Mouse (Mus musculus) heart, postnatal 14 days (tissue): Measurements from ENCODE around the gene Gm20388. TPM values are rescaled to one million over a fixed set of nuclear protein-coding genes. Genes with fewer than 3 reads are reported as not detected.

Experiments used
- DNase-seq, 2 experiments: peaks; one replicate each; pipeline ENCODE4 v3.0.0; 2021 to 2022
- intact Hi-C: fragments of 180-260 bp; cut with DNase I; formaldehyde crosslinking; loops from one replicate; pipeline ENCODE4 v1.15.1; 2025
- total RNA-seq, 2 experiments: library from RNA; stranded (reverse); gene quantifications; 2 replicates each; pipeline ENCODE4 v1.2.3; 2021

Gene Gm20388
- total RNA-seq, 2 experiments from 2014 or later: 0.24 TPM; not detected in 1

DNA sequence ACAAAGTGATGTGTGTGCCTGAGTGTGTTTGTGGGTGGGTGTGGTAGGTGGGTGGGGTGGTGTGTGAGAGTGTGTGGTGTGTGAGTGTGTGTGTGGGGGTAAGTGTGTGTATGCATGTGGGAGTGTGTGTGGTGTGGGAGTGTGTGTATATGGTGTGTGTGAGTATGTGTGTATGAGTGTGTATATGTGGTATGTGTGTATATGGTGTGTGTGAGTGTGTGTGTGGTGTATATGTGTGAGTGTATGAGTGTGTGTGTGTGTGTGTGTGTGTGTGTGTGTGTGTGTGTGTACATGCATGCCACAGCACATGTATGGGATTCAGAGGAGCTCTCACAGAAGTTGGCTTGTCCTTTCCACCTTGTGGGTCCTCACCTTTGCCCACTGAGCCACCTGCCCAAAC lies 1936.2 kb downstream of the Gm20388 start:
- intact Hi-C loops: no loop called here
- no peak for DNase-seq

GRCm38 (mm10) chr8:121847261-121847822 lies 1936.7 kb downstream of the Gm20388 start:
- intact Hi-C loops: no loop called here
- no peak for DNase-seq

DNA sequence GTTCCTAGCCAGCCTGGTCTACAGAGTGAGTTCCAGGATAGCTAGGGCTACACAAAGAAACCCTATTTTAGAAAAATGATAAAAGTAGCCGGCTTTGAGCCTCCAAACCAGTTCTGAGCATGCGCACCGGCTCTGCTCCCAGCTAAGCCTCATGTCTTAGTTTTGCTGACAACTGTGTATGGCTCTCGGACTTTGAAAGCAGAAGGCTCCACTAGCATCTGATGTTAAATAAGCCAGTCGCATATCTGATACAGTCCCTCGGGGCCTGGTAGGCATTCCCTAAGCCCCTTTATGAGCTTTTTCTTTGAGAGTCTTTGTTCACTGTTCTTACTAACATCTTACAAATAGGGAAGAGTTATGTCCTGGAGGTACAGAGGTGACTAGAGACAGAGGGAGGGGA lies 1937.3 kb downstream of the Gm20388 start:
- DNase-seq: no peak
- intact Hi-C loops: no loop called here

DNA sequence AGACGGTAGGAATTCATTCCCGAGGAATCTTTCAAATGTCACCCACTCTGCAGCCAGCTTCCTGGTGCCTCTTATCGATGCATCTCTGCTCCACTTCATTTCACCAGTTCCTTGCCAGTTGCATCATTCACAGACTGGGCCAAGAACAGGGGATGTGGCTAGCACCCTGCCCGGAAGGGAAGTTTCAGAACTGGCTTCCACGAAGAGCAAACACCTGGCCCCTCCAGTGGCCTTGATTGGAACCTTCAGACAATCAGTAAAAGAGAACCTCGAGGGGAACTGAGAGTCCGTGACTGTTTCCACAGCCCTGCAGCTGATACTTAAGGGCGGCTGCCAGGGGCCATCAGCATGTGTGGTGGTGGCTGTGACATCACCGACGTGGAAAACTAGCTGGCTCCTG lies 1937.9 kb downstream of the Gm20388 start:
- DNase-seq: no peak
- intact Hi-C loops: no loop called here

GRCm38 (mm10) chr8:121849303-121849702 lies 1938.7 kb downstream of the Gm20388 start:
- DNase-seq: no peak
- intact Hi-C loops: no loop called here

- DNase-seq: peak; percentile 75
- intact Hi-C loops: loop anchor here (1.0 to 2.0 kb wide), 2 partner anchors 59 to 75 kb away; no protein-coding TSS in a partner anchor
Observed at GRCm38 (mm10) chr8:121850018-121850417, 1939.4 kb downstream of the Gm20388 start.

- intact Hi-C loops: loop anchor here (1.0 to 2.0 kb wide), 2 partner anchors 59 to 74 kb away; no protein-coding TSS in a partner anchor
Observed at GRCm38 (mm10) chr8:121850436-121850820, 1939.8 kb downstream of the Gm20388 start.

DNA sequence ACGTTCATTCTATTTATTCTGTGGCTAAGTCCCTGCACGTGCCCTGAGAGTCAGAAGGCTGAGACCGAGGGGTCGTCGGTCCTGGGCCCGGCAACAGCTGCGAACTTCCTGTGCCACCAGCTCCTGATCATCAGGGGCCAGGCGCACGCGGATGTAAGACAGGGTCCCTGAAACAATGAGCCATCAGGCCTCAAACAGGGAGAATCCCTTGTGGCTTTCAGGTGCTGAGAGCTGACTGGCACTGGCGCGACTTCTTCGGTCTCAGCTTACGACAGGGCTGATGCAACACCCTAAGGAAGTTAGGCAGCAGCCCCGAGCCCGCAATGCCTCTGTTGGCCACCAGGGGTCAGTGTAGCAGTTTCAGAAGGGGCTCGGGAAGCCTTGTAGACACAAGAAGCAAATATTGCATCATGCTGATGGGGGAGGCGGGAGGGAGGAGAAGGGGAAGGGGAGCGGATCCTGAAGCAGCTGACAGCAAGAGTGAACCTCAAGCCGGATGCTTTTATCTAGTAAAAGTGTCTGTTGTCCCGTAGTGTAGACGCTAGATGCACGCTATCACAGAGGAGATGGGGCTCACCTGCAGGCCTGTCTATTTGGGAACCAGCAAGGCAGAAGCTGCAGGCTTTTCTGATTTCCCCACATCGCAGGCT lies 1940.3 kb downstream of the Gm20388 start:
- peak; percentile 95 to 99 for DNase-seq
- intact Hi-C loops: loop anchor here (1.0 to 2.0 kb wide), 2 partner anchors 58 to 74 kb away; no protein-coding TSS in a partner anchor

More at GRCm38 (mm10) chr8:121850436-121850820, 1939.8 kb downstream of the Gm20388 start:
- DNase-seq: no peak

DNA sequence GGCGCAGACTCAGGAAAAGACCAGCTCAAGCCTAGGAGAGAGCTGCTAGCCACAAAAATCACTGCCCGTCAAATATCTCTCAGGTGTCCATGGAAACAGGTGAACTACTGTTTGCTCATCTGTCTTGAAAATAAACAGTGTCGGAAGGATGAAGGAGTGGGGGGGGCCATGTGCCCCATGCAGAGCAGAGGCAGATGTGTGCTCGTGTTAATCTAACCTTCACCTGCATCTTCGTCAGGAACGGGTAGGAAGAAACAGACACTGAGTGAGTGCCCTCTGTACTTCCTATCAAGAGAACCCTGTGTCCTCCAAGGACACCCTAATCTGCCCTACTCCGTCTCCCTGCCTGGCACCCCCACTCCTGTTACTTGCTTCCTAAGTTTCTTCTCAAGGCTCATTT lies 1941.1 kb downstream of the Gm20388 start:
- intact Hi-C loops: loop anchor here (2.0 kb wide), 1 partner anchor 73 kb away; no protein-coding TSS in a partner anchor
- DNase-seq: no peak

DNA sequence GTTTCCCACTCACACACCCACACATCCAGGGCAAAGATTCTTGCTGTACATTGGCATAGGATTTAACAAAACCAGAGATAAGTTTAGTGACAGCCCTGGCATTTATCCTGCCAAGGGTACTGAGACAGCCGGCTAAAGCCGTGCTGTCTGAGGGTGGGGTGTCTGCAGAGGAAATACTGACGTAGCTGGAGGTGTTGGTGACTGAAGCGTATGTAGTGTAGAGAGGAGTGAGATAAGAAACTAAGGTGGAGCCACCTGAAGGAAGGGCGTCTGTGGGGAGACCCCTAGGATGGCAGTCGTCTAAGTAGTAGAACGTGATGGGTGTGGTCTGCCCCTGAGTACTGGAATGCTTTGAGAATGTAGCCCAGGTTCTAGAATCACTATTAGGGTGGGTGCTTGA lies 1941.8 kb downstream of the Gm20388 start:
- DNase-seq: no peak
- intact Hi-C loops: no loop called here

DNA sequence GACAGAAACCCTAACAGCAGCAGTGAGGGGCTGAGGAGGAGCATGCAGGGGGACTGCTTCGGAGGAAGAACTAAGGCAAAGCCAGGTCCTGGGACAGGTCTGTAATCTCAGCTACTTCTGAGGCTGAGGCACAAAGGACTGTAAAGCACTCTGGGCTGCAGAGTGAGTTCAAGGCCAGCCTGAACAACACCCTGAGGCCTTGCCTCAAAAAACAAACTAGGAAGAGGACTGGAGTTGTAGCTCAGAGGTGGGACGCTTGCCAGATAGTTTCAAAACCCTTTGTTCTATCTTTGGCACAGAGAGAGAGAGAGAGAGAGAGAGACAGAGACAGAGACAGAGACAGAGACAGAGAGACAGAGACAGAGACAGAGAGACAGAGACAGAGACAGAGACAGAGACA lies 1942.9 kb downstream of the Gm20388 start:
- DNase-seq: no peak
- intact Hi-C loops: no loop called here

DNA sequence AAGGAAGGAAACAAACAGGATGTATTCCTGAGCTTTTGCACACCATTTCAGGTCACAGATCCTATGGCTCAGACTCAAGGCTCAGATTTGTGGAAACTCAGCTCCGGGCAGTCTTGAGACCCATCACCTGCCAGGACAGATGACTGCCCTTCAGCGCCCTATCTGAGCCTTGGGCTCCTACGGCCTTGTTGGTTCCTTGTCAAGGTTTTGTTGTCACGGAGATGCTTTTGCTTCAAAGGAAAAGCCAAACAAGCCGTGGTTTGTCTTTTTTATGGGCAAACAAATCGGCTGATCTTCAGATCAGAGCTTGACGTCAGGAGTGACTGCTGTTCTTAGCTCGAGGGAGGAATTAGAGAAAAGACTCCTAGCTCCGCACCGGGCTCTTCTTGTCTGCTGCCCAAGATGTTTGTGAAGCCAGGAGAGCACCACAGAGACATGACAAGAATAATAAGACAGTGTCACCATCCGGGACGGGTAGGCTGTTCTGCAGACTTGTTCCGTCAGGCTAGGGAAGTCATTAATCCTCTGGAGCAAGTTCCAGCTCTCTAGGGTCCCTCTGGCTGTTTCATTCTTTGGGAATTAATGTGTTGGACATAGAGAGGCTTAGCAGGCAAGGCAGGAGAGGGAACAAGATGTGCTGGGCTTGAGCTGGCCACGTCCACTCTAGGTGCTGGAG lies 1945.6 kb downstream of the Gm20388 start:
- intact Hi-C loops: no loop called here
- no peak for DNase-seq

DNA sequence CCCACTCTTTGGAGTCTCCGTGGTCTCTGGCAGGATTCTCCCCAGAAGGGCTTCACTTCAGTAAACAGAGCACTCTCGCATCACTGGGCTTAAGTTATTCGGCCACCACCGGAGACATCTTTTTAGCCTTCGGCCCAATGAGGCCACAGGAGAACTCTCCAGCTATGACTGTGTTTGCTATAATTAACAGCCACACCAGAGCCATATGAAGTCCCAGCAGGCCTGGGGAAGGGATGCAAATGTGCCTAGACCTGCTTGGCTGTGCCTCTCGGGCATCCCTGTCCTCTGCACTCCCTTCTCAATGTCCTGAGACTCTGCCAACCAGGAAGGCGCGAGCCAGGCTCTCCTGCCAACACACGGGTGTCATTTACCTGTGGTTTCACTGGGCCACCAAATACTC lies 1946.7 kb downstream of the Gm20388 start:
- intact Hi-C loops: no loop called here
- no peak for DNase-seq

- intact Hi-C loops: no loop called here
- no peak for DNase-seq
Observed at GRCm38 (mm10) chr8:121857747-121858146, 1947.1 kb downstream of the Gm20388 start.

DNA sequence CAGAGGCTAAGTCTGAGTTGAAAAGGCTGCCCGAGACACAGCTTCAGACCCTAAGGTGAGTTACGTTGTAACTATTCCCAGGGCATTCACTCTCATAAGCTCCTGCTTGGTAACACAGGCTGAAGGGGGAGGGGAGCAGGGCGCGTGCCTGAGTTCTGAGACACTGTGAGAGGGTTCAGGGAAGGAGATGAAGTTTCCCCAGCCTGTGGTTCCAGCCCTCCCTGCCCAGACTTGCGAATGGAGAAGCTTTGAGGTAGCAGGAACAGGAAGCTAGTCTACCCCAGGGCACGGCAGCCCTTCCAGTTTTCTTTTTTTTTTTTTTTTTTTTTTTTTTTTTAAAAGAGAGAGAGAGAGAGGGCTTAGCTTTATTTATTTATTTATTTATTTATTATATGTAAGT lies 1950.6 kb downstream of the Gm20388 start:
- intact Hi-C loops: no loop called here
- DNase-seq: no peak

DNA sequence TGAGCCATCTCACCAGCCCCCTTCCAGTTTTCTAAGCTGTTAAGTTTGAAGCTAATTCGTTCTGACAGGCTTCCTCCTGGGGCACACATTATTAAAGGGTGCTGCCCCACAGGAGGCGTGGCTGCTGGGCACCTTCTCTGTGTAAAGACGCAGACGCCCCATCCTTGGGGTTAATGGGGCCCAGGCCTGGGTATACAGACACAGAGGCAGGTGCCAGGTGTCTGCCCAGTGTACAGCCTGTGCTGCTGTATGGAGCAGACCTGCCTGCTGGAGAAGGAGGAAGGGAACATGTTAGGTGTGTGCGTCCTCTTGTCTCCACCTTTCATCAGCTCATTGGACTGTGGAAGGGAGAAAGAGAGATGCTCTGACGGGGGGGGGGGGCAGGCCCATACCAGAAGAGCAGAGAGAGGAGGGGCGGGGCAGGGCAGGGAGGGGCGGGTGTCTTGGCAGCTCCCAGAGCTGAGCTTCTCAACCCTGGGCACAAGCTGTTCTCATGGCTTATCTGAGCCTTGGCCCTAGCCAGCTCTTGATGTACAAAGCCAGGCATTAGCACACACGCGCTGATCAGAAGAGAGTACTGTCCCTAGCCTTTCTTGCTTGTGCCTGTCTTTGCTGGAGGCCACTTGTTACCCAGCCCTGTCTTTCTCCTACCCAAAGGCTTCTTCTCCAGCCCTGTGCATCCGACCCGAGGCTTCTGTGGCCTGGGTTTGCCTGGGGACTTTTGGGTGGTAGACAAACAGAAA lies 1951.3 kb downstream of the Gm20388 start:
- no peak for DNase-seq
- intact Hi-C loops: no loop called here

GRCm38 (mm10) chr8:121865356-121865755 lies 1954.7 kb downstream of the Gm20388 start:
- intact Hi-C loops: no loop called here
- DNase-seq: no peak

DNA sequence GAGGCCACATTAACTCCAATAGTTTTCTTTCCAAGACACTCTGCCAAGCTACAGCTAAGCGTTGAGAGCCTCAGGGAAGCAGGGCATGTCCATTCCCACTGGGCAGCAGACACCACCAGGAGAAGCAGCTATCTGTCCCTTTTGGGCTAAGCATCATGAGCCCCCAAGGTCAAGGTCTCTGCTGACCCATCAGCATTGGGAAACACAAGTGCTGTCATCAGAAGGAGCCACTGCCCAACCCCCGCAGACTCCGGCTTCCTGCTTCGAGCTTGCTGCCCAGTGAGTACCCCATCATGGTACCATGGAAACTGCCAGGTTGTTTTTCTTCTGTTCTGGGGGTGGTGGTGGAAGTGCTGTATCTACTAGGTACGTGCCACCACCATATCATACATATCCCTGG lies 1957.6 kb downstream of the Gm20388 start:
- intact Hi-C loops: no loop called here
- no peak for DNase-seq

GRCm38 (mm10) chr8:121868896-121869295 lies 1958.3 kb downstream of the Gm20388 start:
- DNase-seq: no peak
- intact Hi-C loops: no loop called here

GRCm38 (mm10) chr8:121870190-121870589 lies 1959.5 kb downstream of the Gm20388 start:
- intact Hi-C loops: no loop called here
- DNase-seq: no peak

GRCm38 (mm10) chr8:121871833-121872440 lies 1961.3 kb downstream of the Gm20388 start:
- intact Hi-C loops: no loop called here

More at GRCm38 (mm10) chr8:121871833-121872440, 1961.3 kb downstream of the Gm20388 start:
- no peak for DNase-seq
